Mouse (Mus musculus): ENCODE data around the gene Olfr913.

The Olfr913 gene

GRCm38 (mm10) chr9:38592459-38592858 is at the start of gene Olfr913:
TSS of gene Olfr913 (plus strand) at chr9:38592759.
- in situ Hi-C loops (cut with MboI, MseI) = no loop called here

DNA sequence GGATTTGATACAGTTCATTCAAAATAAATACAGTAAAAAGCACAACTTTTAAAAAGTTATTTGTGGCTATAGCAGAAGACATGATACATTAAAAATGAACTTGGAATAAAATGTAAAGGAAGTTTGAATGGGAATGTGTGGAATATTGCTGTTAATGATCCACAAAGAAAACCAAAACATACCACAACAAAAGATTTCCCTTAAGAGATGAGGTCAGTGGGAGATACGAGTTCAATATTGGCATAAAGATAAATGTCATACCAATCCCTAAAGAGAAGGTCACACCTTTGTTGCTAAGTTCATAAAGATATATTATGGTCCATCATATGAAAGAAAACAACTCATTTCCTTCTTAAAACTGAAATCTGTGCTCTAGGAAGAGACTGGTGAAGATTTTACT is 12.7 kb upstream of the Olfr913 start, which contains the start of gene Olfr912:
Gene Olfr912 (plus strand): TSS at position 301 of the 400 bp plus-strand sequence.
- in situ Hi-C loops (cut with MboI, MseI) = no loop called here

DNA sequence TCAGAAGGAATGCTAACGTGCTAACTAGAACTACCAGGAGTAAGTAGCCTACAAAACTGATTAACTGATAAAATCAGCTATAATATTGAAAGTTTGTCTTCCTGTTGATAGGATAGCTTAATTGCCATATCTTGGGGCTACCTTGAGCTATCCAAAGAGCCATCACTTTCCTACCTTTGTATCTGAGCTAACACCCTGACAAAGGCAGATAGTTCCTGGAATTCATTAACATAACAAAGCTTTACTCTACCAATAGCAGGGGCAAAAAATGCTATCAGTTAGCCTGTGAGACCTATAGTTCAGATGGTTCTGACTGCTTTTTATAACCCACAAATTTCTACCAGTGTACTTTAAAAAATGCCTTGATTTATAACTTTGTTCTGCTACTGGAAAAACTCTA is 1.5 kb upstream of the Olfr913 start:
- in situ Hi-C loops (cut with MboI, MseI) = no loop called here

DNA sequence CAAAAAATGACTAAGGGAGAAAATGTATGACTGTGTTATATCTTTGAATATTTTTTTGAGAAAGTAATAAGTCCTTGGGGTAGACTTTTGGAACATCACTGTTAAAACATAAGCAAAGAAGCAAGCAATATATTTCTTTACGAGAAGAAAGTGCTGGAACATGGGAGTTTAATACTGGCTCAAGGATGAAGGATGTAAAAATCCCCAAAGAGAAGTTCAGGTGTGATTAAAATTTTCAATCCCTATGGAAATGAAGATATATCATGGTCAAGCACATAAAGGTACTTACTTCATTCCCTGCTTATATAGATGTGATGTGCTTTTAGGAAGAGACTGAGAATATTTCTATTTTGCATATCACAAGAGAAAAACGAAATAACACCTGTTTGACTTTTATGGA is 12.2 kb downstream of the Olfr913 start, which contains the start of gene Olfr914:
Gene Olfr914 (plus strand): TSS at position 301 of the 400 bp plus-strand sequence.
- in situ Hi-C loops (cut with MboI, MseI) = no loop called here

DNA sequence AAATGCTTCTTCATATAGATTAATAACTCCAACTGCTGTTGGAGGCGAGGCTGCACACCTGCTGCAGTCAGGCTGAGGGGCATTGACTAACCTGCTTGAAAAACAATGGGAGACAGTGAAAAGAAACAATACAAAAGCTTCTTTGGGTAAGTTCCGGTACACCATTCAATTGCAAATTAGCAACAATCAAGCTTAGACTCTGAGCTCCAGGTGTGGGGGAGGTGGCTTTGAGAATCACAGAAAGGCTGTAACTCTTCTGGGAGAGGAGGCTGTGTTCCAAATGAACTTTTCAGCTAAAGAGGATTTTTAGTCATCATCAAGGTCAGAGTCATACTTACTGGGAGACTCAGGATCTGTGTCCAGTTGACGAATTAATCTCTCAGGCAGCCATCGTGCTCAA is 39.8 kb downstream of the Olfr913 start:
- in situ Hi-C loops (cut with MboI, MseI) = no loop called here
